Mouse (Mus musculus) c-Kit-positive CD71-positive TER-119-negative erythroid progenitor cells, embryonic 14.5 days (primary cell): ENCODE measurements around the gene Mboat1.

Experiments used
- DNase-seq: peaks from one replicate; pipeline ENCODE4 v3.0.0-alpha.2; 2013; ENCODE audit warnings: low read depth

Gene Mboat1

DNA sequence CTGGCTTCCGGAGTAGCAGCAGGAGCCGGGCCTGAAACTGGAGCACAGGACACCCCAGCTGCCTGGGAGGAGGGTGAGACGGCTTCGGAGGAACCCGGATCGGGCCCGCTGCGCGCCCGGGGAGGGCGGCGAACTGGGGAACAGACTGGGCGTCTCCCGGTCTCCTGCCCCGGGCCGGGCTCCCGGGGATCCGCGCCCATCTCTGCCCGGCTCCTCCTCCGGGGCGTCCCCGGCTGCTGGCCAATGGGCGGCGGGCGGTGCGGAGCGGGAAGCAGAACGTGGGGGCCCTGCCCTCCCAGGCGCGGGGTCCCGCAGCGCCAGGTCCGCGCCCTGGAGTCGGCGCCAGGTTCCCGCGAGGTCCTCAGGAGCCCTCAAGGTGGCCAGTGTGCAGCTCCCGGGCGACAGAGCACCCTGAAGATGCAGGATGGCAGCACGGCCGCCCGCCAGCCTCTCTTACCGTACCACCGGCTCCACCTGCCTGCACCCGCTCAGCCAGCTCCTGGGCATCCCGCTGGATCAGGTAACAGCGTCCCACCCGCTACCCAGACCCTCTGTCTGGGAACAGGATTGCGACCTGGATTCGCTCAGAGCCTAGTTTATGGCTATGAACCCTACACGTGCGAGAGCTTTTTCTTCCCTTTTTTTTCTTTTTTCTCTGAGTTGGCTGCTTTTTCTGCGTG lies at the start of gene Mboat1:
Gene Mboat1, plus strand, starts transcription at position 247 of the 680 bp plus-strand sequence.
- DNase-seq: peak; percentile 37

- DNase-seq: peak; percentile 5
Measured at GRCm38 (mm10) chr13:30093086-30093485, 43.2 kb upstream of the Mboat1 start.

GRCm38 (mm10) chr13:30095851-30096250 lies 40.4 kb upstream of the Mboat1 start:
- DNase-seq: no peak

- DNase-seq: no peak
Measured at GRCm38 (mm10) chr13:30096536-30096935, 39.8 kb upstream of the Mboat1 start.

- no peak for DNase-seq
Measured at GRCm38 (mm10) chr13:30109001-30109600, 27.2 kb upstream of the Mboat1 start.

GRCm38 (mm10) chr13:30115792-30116191 lies 20.5 kb upstream of the Mboat1 start:
- DNase-seq: no peak

DNA sequence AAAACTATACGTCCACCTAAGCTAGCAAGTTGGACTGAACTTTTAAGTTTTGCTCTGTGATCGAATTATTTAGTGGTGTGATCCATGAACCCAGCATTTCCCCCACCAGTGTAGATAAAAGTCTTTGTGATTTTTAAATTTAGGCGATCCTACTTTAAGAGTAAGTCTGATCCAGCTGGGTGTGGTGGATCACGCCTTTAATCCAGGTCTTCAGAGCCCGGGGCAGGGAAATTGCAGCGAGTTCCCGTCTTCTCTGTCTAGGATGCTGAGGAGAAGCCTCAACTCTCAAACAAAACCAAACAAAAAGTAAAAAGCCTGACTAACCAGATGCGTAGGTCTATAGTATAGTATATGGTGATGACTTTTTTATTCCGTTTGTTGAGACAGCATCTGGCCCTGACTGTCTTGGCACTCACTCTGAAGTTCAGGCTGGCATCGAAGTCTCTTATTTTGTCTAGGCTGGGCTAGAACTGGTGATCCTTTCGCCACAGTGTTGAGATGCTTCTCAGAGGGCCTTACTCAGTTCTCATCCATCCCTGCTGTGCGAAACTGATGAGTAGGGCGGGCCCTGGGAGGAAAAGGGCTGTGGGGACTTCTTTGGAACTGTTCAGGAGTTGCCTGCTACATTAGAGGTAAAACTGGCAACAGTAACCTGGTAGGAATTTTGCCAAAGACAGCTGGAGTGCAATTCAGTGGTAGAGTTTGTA lies 787 bp downstream of the Mboat1 start:
- DNase-seq: no peak

DNA sequence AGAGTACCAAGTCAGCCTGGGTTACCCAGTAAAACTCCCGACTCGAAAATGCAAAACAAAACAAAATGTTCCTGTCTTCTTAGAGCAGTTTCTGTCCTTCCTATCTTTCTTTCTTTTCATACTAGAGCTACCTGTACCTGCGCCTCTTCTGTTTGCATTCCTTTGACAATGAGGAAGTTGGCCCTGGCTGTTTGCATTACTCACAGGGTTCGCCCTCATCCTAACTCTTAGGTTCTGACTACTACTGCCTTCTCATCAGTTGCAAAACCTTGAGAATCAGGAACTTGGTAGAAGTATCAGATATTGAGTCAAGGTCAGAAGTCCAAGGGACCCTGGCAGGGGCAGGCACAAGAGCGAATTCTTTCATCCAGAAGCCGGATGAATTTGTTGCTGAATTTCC lies 1.7 kb downstream of the Mboat1 start:
- no peak for DNase-seq

- no peak for DNase-seq
Measured at GRCm38 (mm10) chr13:30140149-30140548, 3.9 kb downstream of the Mboat1 start.

DNA sequence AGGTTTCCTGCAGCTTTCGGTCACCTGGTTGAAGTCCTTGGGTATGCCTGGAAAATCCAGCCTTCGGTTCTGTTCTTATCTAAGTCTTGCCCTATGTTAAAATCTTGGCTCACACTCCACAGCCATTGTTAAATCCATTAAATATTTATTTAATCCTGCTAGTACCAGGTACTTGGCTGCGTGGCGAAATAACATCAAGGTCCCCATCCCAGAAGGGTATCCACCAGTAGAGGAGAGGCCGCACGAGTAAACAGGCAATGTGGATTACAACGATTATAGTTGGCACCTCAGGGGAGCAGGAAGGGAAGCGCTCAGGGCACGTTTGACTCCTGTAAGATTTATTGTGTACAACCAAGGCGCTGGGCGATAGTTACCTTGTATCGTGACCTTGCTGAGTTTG lies 4.4 kb downstream of the Mboat1 start:
- DNase-seq: no peak

DNA sequence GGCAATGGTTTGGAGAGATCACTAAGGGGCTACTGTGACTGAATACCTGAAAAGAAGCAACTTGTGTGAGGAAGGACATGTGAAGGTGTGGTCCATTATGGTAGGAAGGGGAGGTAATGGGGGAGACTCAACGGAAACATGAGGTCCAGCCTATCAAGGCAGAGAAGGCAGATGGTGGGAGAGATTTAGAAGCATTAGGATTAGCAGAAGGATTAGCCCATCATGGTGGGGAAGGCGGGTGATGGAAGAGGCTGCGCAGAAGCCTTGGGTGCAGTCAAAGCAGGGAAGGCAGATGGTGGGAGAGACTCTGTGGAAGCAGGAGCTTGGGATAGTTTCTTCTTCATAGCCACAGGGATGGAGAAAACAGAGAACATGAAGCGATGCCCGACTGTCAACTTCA lies 5.7 kb downstream of the Mboat1 start:
- DNase-seq: no peak

DNA sequence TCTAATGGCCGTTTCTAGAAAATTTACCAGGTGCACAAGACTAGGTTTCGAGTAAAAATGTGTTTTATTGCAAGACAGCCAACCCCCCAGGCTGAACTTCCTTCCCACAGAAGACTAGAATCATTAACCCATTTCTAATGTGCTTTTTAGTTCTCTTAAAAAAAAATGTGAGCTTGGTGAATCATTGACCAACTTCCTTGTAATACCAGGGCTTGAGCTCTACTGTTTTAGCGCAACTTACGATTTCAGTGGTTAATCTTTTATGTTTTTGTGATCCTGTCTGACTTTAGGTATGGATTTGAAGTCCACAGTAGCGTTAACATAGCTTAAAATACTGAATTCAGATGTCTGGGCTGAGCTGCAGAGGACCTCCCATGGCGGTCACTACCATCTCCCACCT lies 10.2 kb downstream of the Mboat1 start:
- no peak for DNase-seq

GRCm38 (mm10) chr13:30154264-30154663 lies 18.0 kb downstream of the Mboat1 start:
- no peak for DNase-seq

GRCm38 (mm10) chr13:30159626-30160025 lies 23.3 kb downstream of the Mboat1 start:
- no peak for DNase-seq

- no peak for DNase-seq
Measured at GRCm38 (mm10) chr13:30163521-30163920, 27.2 kb downstream of the Mboat1 start.

- DNase-seq: no peak
Measured at GRCm38 (mm10) chr13:30166138-30167090, 30.1 kb downstream of the Mboat1 start.

DNA sequence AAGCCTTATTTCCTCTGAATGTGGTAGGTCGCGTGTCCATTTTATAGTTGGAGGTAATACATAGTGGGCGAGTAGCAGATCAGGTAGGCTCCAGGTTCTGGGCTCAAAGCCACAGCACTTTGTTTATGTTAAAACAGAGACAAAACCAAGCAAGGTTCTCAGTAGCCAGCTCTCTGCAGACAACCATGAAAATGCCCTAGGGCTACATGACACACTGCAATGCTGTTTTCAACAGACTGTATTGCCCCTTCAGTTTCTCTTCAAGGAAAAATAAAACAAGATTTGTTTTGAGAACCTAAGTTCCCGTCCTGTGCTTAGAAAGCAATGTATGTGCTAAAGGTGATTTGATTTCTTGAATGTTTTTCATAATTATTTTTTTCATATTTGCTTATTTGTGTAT lies 31.2 kb downstream of the Mboat1 start:
- no peak for DNase-seq

- DNase-seq: no peak
Measured at GRCm38 (mm10) chr13:30168803-30169202, 32.5 kb downstream of the Mboat1 start.

DNA sequence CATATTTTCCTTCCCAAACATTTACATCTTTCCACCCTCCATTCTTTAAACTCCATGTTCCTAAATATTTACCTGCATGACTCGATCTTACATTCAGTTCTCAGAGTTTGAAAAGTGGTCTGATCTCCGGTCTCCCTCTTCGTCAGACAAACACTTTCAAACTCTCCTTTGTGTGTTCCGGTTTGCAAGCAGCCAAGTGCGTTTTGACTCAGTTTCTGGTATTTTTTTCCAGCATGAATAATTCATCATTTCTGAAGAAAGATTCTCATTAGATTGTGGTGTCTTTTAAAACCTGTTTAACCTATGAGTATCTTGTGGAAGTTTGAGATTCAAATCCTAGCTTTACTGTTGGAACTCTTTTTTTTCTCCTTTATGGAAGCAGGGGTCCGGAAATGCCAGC lies 33.8 kb downstream of the Mboat1 start:
- DNase-seq: no peak

DNA sequence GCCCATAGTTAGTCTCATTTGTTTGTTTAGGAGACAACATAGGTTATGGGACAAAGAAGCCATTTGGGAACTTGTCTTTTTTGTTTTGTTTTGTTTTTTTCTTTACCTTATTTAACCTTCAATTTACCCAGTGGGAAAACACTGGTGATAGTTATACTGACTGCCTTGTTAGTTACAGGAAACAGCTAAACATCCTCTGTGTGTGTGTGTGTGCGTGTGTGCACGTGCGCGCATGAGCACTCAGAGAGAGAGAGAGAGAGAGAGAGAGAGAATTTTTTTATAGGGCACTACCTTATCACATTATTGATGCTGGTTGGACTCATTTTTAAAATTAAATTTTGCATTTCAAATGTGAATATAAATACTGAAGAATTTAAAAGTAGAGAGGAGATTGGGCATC lies 38.3 kb downstream of the Mboat1 start:
- DNase-seq: no peak

- DNase-seq: no peak
Measured at GRCm38 (mm10) chr13:30177356-30177755, 41.1 kb downstream of the Mboat1 start.

DNA sequence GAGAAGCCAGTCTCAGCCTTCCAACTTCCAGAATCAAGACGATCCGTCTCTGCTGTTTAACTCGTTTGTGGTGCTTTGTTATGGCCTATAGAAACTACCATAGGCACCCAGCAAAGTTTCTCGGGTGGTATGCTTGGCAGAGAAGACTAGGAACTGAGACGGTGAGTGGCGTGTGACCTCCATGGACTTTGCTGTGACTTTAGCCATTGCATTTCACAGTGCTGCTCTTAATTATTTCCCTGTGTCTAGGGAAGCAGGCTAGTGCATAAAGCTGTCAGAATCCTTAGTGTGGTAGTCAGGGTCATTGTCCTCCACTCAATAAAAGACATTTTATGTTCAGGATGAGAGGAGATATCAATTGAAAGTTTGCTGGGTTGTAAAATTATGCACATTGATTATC lies 49.3 kb downstream of the Mboat1 start:
- DNase-seq: no peak
